Mouse (Mus musculus): Measurements from ENCODE around the gene Ms4a7. TPM values are rescaled to one million over a fixed set of nuclear protein-coding genes. Genes with fewer than 3 reads are reported as not detected.

Ms4a7 gene
- total RNA-seq (2012; rRNA removed) = 0.36 and 0.42 TPM in 2 replicates

DNA sequence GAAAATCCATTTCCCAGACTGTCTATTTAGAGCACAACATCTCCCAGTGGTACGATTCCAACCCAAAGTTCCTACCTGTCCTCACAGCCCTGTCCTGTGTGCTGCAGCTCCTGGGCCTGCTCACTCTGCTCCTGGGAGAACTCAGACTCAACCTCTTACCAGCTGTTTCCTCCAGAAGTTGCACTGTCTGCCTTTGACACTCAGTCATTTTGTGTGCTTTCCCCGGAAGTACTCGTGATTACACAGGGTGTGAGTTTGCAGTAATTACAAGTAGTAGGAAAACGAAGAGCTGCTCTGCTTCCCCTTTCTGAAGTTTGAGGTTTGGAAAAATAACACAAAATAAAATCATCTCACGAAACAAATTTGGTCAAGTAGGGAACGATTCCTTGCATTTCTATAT, at the start of gene Ms4a7:
Gene Ms4a7, minus strand, starts transcription at position 215 of the 400 bp plus-strand sequence.
- no peak within 1 kb of the TSS for H3K9ac ChIP-seq (ENCODE audit: insufficient read depth, low read depth, low read length, poor library complexity, severe bottlenecking)
- H3K36me3 ChIP-seq (ENCODE audit: control insufficient read depth, insufficient read depth, low read length, poor library complexity, severe bottlenecking) = no peaks in the 10 kb centered on the region
- TF ChIP-seq HCFC1 (IDR thresholded peaks at IDR 0.05; ENCODE audit: borderline replicate concordance, insufficient read depth, low read length) = no peak
- no peak for TF ChIP-seq ZNF384 (IDR thresholded peaks at IDR 0.05; ENCODE audit: low read depth, low read length)
- H3K4me1 ChIP-seq (ENCODE audit: control insufficient read depth in 2 of 2, insufficient read depth in 2 of 2, low read length in 2 of 2, poor library complexity in 1 of 2) = no peaks in the 10 kb centered on the region
- H3K4me3 ChIP-seq (ENCODE audit: insufficient read depth in 1 of 2, low read depth in 1 of 2, low read length in 2 of 2, poor library complexity in 1 of 2, severe bottlenecking in 1 of 2) = no peak within 1 kb of the TSS
- DNase-seq (ENCODE audit: low read depth, low spot score) = no peak
- no peak within 1 kb of the TSS for H3K27ac ChIP-seq (ENCODE audit: insufficient read depth, low read depth, low read length, poor library complexity, severe bottlenecking)
- in situ Hi-C loops (cut with MboI; ENCODE audit: low sequenced_read_pairs in 2 of 2, unreplicated experiment in 2 of 2) = no loop called here
- no peaks in the 10 kb centered on the region for H3K9me3 ChIP-seq (ENCODE audit: control insufficient read depth, insufficient read depth, low read depth, low read length)

DNA sequence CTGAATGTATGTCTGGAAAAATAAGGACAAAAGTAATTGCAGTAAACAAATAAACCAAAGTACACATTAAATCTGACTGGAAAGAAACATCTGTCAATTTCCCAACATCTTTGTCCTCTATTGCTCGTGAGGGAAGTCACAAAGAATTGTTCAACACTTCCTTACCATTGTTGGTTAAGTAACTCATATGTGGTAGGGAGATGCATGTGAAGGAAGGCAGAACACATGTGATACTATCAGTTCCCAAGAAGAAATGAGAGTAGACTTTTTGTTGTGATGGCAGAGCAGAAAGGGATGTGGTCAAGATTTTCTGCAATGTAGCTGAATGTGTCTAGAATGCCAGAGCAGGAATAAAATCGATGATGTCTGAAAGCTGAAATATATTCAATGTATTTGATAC, 40.5 kb upstream of the Ms4a7 start:
- in situ Hi-C loops (cut with MboI; ENCODE audit: low sequenced_read_pairs in 2 of 2, unreplicated experiment in 2 of 2) = no loop called here
- H3K4me1 ChIP-seq (ENCODE audit: control insufficient read depth in 2 of 2, insufficient read depth in 2 of 2, low read length in 2 of 2, poor library complexity in 1 of 2) = no peaks in the 10 kb centered on the region
- H3K36me3 ChIP-seq (ENCODE audit: control insufficient read depth, insufficient read depth, low read length, poor library complexity, severe bottlenecking) = no peaks in the 10 kb centered on the region
- no peak for DNase-seq (ENCODE audit: low read depth, low spot score)
- H3K4me3 ChIP-seq (ENCODE audit: insufficient read depth in 1 of 2, low read depth in 1 of 2, low read length in 2 of 2, poor library complexity in 1 of 2, severe bottlenecking in 1 of 2) = no peak overlapping the region
- no peak overlapping the region for H3K9ac ChIP-seq (ENCODE audit: insufficient read depth, low read depth, low read length, poor library complexity, severe bottlenecking)
- no peaks in the 10 kb centered on the region for H3K9me3 ChIP-seq (ENCODE audit: control insufficient read depth, insufficient read depth, low read depth, low read length)
- TF ChIP-seq CHD2 (IDR thresholded peaks at IDR 0.05; ENCODE audit: low read depth, low read length) (no peak), ZC3H11A (IDR thresholded peaks at IDR 0.05; ENCODE audit: borderline replicate concordance, low read depth, low read length) (no peak), ZNF384 (IDR thresholded peaks at IDR 0.05; ENCODE audit: low read depth, low read length) (no peak), MAFK (IDR thresholded peaks at IDR 0.05; ENCODE audit: insufficient read depth, low read depth, low read length) (no peak), HCFC1 (IDR thresholded peaks at IDR 0.05; ENCODE audit: borderline replicate concordance, insufficient read depth, low read length) (no peak)
- H3K27ac ChIP-seq (ENCODE audit: insufficient read depth, low read depth, low read length, poor library complexity, severe bottlenecking) = no peak overlapping the region

DNA sequence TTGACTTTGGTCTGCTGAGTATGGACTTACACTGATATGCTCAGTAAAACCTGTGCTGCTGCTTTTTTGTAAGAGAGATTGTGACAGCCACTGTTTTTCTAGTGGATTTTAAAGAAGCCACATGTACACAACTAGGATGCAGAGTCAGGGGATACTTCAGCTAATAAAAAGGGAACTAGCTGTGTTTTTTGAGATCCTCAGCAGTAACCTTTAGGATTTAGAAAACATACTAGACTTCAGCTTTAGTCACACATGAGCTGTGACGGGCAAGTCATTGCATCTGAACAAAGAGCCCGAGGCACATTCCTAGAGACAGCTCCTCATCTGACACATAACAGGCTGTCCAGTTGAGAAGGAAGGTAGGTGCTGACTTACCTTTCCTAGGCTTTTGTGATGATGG, 39.3 kb upstream of the Ms4a7 start, which contains the start of gene Ms4a4a:
Gene Ms4a4a, plus strand, starts transcription at position 251 of the 400 bp plus-strand sequence.
- Histone ChIP-seq H3K27ac (ENCODE audit: insufficient read depth, low read depth, low read length, poor library complexity, severe bottlenecking) (no peak within 1 kb of the TSS), H3K9ac (ENCODE audit: insufficient read depth, low read depth, low read length, poor library complexity, severe bottlenecking) (no peak within 1 kb of the TSS), H3K4me1 (ENCODE audit: control insufficient read depth in 2 of 2, insufficient read depth in 2 of 2, low read length in 2 of 2, poor library complexity in 1 of 2) (no peaks in the 10 kb centered on the region), H3K36me3 (ENCODE audit: control insufficient read depth, insufficient read depth, low read length, poor library complexity, severe bottlenecking) (no peaks in the 10 kb centered on the region), H3K9me3 (ENCODE audit: control insufficient read depth, insufficient read depth, low read depth, low read length) (no peaks in the 10 kb centered on the region), H3K4me3 (ENCODE audit: insufficient read depth in 1 of 2, low read depth in 1 of 2, low read length in 2 of 2, poor library complexity in 1 of 2, severe bottlenecking in 1 of 2) (no peak within 1 kb of the TSS)
- no peak for TF ChIP-seq ZNF384 (IDR thresholded peaks at IDR 0.05; ENCODE audit: low read depth, low read length)
- TF ChIP-seq CHD2 (IDR thresholded peaks at IDR 0.05; ENCODE audit: low read depth, low read length) = no peak
- TF ChIP-seq HCFC1 (IDR thresholded peaks at IDR 0.05; ENCODE audit: borderline replicate concordance, insufficient read depth, low read length) = no peak
- TF ChIP-seq MAFK (IDR thresholded peaks at IDR 0.05; ENCODE audit: insufficient read depth, low read depth, low read length) = no peak
- TF ChIP-seq ZC3H11A (IDR thresholded peaks at IDR 0.05; ENCODE audit: borderline replicate concordance, low read depth, low read length) = no peak
- in situ Hi-C loops (cut with MboI; ENCODE audit: low sequenced_read_pairs in 2 of 2, unreplicated experiment in 2 of 2) = no loop called here
- DNase-seq (ENCODE audit: low read depth, low spot score) = no peak

DNA sequence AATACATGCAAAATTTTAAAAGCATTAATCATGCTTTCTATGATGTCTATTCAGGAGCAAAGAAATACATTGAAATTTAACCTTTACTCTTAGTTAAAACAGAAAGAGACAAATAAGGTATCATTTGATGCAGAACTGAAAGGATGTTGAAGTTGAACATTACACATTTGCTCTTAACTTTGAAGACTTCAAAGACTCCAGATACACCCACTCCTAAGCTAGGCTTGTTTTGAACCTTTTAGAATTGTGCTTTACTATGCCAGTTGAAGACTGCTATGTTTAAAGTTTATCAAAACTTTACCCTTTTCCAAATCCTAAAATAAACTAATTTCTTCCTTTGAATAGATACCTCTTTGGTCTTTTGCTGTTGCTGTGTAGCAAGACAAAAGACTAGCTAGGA, 35.2 kb upstream of the Ms4a7 start:
- H3K36me3 ChIP-seq (ENCODE audit: control insufficient read depth, insufficient read depth, low read length, poor library complexity, severe bottlenecking) = no peaks in the 10 kb centered on the region
- in situ Hi-C loops (cut with MboI; ENCODE audit: low sequenced_read_pairs in 2 of 2, unreplicated experiment in 2 of 2) = no loop called here
- no peaks in the 10 kb centered on the region for H3K9me3 ChIP-seq (ENCODE audit: control insufficient read depth, insufficient read depth, low read depth, low read length)
- DNase-seq (ENCODE audit: low read depth, low spot score) = no peak
- no peak overlapping the region for H3K4me3 ChIP-seq (ENCODE audit: insufficient read depth in 1 of 2, low read depth in 1 of 2, low read length in 2 of 2, poor library complexity in 1 of 2, severe bottlenecking in 1 of 2)
- H3K9ac ChIP-seq (ENCODE audit: insufficient read depth, low read depth, low read length, poor library complexity, severe bottlenecking) = no peak overlapping the region
- no peak overlapping the region for H3K27ac ChIP-seq (ENCODE audit: insufficient read depth, low read depth, low read length, poor library complexity, severe bottlenecking)
- no peak for TF ChIP-seq CHD2 (IDR thresholded peaks at IDR 0.05; ENCODE audit: low read depth, low read length)
- no peak for TF ChIP-seq ZC3H11A (IDR thresholded peaks at IDR 0.05; ENCODE audit: borderline replicate concordance, low read depth, low read length)
- TF ChIP-seq MAFK (IDR thresholded peaks at IDR 0.05; ENCODE audit: insufficient read depth, low read depth, low read length) = no peak
- TF ChIP-seq HCFC1 (IDR thresholded peaks at IDR 0.05; ENCODE audit: borderline replicate concordance, insufficient read depth, low read length) = no peak
- TF ChIP-seq ZNF384 (IDR thresholded peaks at IDR 0.05; ENCODE audit: low read depth, low read length) = no peak
- no peaks in the 10 kb centered on the region for H3K4me1 ChIP-seq (ENCODE audit: control insufficient read depth in 2 of 2, insufficient read depth in 2 of 2, low read length in 2 of 2, poor library complexity in 1 of 2)

DNA sequence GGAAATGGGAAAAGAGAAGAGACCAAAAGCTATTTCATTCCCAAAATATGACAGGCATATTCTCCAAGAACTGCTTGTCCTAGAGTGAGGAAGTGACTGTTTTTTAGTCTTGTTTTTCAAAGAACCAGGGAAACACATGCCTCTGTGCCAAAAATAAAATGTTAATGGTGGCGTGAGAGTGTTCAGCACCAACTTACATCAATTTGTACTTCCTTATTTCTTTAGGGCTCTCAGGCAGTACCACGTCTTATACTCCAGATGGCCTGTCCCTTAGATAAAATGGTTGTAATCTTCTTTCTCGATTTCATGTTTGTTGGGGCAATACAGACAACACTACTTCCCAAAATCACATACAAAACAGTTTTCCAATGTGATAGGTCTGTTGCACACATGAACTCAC, 32.4 kb upstream of the Ms4a7 start:
- H3K36me3 ChIP-seq (ENCODE audit: control insufficient read depth, insufficient read depth, low read length, poor library complexity, severe bottlenecking) = no peaks in the 10 kb centered on the region
- H3K9ac ChIP-seq (ENCODE audit: insufficient read depth, low read depth, low read length, poor library complexity, severe bottlenecking) = no peak overlapping the region
- DNase-seq (ENCODE audit: low read depth, low spot score) = no peak
- TF ChIP-seq MAFK (IDR thresholded peaks at IDR 0.05; ENCODE audit: insufficient read depth, low read depth, low read length) (no peak), CHD2 (IDR thresholded peaks at IDR 0.05; ENCODE audit: low read depth, low read length) (no peak), ZC3H11A (IDR thresholded peaks at IDR 0.05; ENCODE audit: borderline replicate concordance, low read depth, low read length) (no peak), HCFC1 (IDR thresholded peaks at IDR 0.05; ENCODE audit: borderline replicate concordance, insufficient read depth, low read length) (no peak), ZNF384 (IDR thresholded peaks at IDR 0.05; ENCODE audit: low read depth, low read length) (no peak)
- no peak overlapping the region for H3K4me3 ChIP-seq (ENCODE audit: insufficient read depth in 1 of 2, low read depth in 1 of 2, low read length in 2 of 2, poor library complexity in 1 of 2, severe bottlenecking in 1 of 2)
- H3K4me1 ChIP-seq (ENCODE audit: control insufficient read depth in 2 of 2, insufficient read depth in 2 of 2, low read length in 2 of 2, poor library complexity in 1 of 2) = no peaks in the 10 kb centered on the region
- H3K9me3 ChIP-seq (ENCODE audit: control insufficient read depth, insufficient read depth, low read depth, low read length) = no peaks in the 10 kb centered on the region
- in situ Hi-C loops (cut with MboI; ENCODE audit: low sequenced_read_pairs in 2 of 2, unreplicated experiment in 2 of 2) = no loop called here
- H3K27ac ChIP-seq (ENCODE audit: insufficient read depth, low read depth, low read length, poor library complexity, severe bottlenecking) = no peak overlapping the region

Measured in ES-E14 (cell line).